Mouse (Mus musculus): ENCODE data around the gene Fam184b.

The Fam184b gene

DNA sequence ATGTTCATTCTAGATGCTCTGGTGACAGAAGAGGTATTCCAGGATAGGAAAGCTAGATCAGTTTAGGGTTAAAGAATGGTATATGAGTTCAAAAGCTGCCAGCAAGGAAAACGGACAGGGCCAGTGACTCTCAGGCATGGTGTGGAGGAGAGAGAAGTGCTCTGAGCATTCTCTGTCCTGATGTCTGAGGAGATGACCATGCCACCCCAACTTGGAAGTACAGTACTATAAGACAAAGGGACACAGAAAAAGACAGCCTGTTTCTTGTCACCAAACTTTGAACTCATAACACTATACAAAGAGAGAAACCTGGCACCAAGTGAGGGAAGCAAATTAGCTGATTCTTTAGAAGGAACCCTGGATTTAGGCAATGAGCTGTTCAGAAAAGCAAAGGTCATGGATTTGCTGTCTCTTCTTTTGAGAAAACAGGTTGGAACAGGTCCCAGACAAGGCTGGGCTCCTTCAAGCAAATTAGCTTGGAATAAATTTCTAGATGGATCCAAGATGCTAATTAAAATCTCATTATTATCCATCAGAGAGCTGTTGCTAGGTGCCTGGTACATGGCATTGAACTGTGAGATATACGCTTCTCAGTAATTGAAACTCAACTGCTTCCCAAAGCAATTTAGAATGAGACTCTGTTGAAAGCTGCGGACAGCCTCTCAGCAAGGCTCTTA is 43.9 kb downstream of the Fam184b start:
- no peak for DNase-seq

DNA sequence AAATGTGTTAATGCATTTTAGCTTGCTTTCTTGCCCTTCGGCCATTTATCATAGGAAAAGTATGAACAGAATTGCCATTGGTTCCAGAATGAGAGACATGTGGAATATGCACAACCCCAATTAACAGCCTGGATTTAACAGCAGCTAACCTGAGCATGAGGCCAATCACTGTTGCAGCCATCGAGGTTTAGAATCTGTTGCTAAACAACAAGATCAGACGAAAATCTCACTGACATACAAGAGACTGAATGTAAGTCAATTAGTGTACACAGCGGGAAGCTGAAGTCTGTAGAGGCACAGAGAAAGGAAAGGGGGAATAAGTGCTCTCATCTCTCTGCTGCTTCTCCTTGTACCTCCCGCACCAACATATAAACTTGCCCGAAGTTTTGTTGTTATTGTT is 46.1 kb downstream of the Fam184b start:
- DNase-seq = no peak

DNA sequence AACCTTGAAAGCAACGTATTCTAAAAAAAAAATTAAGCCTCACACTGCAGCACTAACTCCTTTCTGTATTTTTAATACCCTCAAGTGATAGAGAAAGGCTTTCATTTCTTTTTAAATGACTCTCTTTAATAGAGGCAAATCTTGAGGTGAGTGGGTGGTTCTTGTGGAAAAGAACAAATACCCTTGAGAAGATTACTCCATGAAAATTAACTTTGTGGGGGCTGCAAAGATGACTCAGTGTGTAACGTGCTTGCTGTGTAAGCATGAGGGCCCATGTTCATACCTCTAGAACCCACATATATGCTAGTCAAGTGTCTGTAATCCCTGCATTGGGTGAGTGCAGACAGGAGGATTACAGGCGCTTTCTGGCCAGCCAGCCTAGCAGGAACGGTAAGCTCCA is 49.3 kb downstream of the Fam184b start:
- DNase-seq = no peak

DNA sequence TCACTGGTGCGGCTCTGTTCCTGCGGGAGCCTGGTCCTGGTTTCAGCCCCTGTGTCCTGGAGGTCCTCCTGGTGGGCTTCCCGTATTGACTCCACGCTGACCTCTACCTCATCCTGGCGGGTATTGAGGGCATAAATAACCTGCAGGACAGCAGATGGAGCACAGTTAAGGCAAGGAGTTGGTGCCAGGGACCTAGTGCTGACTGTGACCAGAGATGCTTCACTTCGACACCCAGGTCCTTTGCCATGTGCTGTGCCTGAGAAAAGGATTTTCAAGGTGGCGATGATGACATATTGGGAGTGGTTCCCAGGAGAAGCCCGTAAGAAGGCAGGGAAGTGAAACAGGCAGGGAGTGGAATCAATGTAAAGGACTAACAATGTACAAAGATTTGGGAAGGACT is 54.8 kb downstream of the Fam184b start:
- no peak for DNase-seq

DNA sequence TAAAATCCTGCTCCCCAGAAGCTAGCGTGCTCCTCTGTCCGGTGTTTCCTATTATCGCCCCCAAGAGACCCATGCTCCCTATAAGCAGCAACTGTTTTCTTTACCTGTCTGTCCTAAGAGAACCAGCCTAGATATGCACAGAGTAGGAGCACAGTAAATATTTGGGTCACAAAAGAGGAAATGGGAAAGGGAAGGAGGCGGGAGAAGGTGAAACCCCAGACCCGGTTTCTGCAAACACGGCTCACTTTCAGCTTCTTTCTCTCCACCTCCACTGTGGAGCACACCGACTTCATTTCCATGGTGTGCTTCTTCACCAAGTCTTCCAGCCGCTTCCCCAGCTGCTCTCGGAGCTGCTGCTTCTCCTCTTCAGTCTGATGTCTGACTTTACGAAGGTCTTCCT is 59.1 kb downstream of the Fam184b start:
- no peak for DNase-seq

DNA sequence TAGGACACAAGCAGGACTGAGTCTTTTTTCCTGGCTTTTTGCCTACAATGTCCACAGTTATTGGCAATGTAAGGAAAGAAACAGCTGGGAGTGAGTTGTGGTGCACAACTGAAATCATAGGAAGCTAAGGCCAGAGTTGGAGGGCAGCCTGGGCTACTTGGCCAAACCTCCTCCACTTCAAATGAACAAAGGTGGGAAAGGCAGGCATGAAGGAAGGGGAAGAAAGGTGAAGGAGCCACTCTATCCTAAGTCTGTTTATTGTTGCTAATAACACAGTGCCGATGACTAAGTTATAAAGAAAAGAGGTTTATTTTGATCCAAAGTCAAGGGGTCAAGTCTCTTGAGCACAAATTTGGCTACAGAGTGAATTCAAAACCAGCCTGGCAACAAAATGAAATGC is 62.0 kb downstream of the Fam184b start:
- DNase-seq = no peak

DNA sequence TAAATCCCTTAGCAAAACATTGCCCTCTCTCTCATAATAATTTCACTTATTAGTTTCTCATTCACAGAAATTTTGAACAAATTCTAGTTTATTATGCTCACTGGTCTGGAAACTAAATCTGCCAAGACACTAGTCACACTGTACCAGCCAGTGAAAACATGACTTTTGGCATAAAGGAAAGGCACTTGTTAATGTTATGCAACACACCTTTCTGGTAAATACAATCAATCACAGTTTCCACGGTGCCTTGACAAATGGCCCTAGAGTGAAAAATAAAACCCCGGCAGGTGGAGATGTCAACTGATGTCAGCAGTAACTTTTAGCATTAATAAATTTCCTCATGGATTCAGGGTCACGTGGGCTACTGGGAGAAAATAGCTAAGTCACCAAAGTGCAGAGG is 62.7 kb downstream of the Fam184b start:
- no peak for DNase-seq

DNA sequence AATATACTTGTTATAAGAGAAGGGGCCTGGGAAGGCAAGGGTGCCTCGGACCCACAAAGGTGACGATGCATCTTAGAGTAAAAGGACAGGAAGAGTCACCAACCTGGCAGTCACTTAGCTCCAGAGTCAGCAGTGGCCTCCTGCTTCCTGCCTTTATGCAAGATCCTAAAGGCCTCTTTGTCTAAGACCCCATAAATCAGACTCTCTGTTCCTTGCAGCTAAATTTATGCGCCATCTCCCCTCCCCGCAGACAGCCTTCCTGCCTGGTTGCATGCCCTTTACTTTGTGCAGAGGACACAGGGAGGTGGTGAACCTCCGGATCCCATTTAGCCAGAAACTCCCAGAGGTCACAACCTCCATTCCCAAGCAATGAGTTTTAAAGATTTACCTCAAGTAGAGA is 66.6 kb downstream of the Fam184b start:
- DNase-seq = no peak

DNA sequence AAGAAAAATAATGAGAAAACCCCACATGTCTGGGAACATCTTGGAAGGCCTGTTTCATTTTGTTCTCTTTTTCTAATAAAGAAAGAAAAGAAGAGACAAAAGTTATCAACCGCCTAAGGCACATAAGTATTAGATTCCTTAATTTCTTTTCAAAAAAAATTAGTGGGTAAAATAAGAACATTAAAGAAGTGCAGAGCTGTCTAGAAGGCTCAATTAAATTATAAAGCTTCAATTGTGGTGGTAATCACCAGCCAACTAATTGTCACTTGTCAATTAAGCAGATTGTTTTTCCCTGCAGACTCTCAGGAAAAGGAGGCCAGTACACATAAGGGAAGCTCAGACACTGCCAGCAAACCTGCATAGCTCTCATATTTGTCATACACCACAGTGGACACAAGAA is 73.6 kb downstream of the Fam184b start:
- no peak for DNase-seq

DNA sequence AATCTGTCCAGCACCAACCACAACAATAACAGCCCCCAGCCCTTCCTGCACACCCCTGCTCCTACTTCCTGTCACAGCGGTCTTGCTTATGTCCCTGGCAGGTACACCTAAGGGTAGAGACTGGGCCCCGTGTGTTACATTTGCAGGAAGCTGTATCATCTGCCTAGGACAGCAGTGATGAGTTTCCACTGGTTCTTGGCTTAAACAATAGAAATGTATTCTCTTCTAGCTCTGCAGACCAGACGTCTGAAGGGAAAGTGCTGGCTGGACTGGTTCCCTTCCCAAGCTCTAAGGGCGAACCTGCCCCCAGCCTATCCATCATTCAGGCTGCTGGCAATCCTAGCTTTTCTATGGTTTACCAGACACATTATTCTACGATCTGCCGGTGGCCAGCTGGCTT is 75.4 kb downstream of the Fam184b start:
- no peak for DNase-seq

DNA sequence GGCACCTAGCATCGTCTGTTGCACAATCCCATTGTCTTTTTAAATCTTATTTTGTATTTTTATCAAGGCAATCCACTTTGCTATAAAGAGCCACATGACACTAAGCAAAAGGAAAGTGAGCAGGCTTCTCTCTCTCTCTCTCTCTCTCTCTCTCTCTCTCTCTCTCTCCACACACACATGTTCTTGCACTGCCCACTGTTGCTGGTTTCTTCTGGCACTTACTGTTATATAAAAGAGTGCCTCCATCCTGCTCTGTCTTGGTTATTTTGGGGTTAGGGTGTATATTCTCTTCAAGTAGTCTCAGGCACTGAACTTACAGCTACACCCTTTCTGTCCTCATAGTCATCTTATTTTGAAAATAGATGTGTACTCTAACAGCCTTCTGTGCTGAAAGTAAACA is 89.8 kb downstream of the Fam184b start:
- no peak for DNase-seq

DNA sequence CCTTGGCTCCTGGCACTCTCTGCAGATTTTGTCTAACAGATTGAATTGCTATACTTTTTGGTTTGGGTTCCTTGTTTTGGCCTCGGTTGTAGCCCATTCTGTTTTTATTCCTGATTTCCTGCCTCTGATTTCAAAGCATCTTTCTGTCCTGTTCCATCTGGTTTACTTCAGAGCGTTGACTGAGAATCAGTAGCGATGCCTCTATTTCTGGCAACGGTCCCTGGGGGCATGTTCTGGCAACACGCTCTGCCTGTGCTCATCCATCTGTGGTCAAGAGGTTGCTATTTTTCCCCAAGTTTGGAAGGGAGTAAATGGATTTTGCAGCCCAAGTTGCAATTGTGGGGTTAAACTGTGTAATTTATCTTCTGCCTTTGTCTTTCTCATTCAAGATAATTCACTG is 96.0 kb downstream of the Fam184b start:
- DNase-seq = no peak

DNA sequence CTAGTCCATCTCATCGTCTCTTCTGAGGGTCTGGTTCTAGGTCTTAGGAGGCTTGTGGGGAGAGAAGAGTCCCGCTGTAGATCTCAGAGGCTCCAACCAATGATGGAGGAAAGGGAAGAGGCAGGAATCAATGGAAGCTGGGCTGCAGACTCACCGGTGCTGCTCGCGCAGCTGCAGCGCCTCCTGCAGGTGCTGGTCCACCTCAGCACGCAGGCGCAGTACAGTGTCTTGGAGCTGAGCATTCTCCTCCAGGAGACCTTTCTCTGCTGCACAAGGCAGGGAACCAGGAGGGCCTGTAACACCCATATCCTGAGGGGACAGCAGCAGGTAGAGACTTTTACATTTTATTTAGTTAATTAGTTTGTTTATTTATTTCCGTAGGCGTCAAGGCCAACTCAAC is 99.9 kb downstream of the Fam184b start:
- DNase-seq = no peak

DNA sequence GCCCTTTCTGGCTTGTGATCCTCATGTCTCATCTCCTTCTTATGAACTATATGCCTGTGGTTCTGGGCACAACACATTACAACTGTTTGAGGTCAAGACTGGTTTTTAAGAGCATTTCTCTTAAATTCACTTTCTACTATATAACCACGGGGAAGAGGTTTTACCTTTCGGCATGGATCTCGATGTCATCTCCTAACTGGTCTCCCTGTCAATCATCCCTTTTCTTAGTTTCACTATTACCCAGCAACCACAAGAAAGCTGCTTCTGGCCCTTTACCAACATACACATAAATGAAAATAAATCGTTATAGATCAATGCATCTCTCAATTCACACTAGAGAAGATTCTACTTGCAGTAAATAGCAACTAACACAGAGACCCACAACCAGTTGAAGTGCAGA is 104.2 kb downstream of the Fam184b start:
- no peak for DNase-seq

DNA sequence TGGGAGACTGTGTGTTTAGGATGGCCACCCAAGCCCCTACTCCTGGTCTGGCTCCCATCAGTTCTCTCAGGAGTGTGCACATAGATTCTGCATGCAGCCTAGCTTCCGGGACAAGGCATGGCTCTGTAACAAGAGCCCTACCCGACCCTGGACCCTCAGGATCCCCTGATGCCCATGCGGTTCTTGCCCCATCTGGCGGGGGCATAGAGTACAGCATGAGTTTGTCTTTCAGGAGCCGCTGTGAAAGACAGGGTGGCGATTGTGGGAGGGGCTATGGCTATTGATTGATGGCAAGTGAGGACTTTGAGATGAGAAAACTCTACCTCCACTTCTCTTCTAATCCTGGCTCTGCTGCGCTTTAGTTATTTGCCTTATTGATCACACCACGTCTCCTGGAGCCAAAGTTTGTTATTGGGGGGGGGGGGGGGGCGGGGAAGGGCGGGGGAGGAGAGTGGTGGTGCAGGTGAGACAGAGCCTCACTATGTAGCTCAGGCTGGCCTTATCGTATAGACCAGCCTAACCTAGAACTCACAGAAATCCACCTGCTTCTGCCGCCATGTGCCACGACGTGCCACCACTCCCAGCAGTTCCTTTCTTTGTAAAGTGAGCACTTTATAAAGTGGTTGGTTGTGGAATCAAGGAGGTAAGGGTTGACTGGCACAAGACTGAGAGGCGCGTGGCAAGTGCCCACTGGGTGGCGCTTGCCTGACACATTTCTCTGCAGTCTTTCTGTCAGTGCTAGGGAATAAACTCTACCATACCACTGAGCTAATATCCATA is 104.9 kb downstream of the Fam184b start:
- peak; percentile 52 to 59 for DNase-seq

DNA sequence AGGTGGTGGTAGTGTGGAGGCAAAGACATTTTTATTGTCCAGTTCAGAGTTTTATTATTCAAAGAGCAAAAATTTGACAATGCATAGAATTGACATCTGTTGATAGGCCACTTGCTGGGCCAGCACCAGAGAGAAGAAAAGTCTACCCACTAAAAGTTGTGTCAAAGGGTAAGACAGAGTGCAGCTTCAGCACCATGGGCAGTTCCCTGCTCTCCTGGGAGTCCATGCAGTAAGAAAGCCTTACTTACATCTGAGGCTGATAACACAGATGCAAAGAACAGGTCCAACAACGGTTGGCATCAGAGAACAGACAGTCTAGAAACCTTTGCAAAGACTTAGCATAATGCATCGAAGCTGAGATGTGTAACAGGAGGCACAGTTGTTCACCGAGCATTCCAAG is 109.7 kb downstream of the Fam184b start:
- DNase-seq = no peak

DNA sequence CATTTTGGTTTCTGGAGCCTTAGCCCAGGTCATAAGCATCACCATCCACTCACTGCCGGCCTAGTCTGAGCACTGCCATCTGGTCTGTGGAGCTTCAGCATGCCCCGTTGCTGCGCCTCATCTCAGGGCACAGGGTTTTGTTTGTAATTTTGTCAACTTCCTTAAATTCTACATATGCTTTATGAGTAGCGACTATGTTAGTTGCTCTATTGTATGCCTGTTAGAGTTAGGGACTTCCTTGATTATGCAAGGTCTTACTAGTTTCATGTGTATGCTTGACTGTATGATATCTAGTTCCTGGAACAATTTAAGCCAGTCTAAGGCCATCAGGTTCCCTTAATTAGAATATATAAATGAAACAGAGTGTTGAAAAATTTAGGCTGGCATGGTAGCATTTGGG is 113.1 kb downstream of the Fam184b start:
- DNase-seq = no peak

DNA sequence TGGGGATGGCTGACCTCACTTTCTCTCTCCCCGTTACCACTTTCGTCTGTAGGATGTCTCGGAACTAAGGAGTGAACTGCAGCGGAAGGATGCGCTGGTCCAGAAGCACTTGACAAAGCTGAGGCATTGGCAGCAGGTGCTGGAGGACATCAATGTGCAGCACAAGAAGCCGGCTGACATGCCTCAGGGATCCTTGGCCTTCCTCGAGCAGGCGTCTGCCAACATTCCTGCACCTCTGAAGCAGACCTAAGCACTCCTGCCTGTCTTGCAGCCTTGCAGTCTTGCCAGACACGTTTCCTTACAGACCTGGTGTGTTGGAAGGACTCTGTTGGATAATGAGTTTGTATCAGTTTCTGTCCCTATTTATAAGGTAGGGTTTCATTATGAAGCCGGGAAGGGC is 114.3 kb downstream of the Fam184b start:
- DNase-seq = no peak

DNA sequence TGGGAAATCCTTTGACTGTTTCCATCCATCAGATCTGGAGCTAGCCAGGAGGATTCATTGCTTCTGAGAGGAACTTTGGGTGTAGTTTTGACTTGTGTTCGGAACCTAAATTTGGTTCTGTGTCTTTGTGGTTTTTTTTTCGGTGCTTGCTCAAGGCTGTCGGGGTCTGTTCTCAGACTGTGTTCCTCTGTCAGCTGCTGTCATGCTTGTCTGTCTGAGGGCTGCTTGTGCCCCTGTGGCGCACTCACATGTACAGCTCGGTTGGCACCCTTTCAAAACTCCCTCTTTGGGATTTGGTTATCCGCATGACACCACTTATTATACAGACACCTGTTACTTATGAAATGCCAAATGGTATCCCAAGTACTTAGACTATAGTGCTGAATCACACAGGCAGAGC is 117.8 kb downstream of the Fam184b start:
- DNase-seq = no peak

DNA sequence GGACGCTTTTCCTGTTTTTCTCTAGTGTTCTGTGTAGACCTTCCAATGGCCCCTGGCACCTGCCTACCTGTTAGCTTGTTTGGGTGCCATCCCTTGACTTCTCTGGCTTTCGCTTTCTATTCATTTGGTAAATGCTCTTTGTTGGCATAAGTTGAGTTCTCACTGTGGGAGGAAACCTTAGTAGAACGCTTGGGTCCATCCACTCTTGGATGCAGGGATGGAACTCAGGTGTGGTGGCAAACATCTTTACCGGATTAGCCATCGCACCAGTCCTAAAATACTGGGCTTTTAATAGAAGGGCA is 118.7 kb downstream of the Fam184b start:
- DNase-seq = no peak

DNA sequence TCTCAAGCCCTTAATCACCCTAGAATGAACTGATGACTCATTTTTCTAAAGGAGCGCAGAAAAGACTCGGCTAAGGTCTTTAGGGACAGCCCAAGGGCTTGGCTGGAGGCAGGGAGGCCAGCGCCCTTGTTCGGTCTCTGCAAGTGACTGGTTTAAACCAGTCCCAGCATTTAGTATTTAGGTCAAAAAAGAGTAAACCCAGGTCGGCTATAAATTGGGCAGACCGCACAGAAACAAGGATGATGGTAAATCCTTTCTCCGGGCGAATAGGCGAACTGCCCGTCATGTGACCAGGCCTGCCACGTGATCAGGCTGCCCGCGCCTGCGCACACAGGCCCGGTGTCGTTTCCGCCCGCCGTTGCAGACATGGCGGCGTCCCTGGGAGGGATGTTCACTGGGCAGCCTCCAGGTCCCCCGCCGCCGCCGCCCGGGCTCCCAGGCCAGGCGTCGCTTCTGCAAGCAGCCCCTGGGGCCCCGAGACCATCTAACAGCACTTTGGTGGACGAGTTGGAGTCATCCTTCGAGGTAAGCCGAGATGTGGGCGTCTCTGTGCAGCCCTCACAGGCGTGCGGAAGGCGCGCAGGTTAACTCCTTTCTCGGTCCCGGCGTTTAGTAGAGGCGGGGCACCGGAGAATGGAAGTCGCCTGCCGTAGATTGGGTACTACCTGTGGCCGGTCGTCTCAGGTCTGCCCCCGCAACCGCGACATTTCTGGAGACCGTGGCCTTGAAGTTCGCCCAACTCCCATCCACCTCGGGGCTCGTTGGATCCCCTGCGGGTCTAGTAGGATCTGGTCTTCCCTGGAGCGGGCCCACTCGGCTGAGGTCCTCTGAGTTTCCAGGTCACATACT is 119.2 kb downstream of the Fam184b start, which contains the start of gene Med28:
Gene Med28 (plus strand): TSS at position 270 of the 849 bp plus-strand sequence.
- peak; percentile 87 to 88 for DNase-seq

DNA sequence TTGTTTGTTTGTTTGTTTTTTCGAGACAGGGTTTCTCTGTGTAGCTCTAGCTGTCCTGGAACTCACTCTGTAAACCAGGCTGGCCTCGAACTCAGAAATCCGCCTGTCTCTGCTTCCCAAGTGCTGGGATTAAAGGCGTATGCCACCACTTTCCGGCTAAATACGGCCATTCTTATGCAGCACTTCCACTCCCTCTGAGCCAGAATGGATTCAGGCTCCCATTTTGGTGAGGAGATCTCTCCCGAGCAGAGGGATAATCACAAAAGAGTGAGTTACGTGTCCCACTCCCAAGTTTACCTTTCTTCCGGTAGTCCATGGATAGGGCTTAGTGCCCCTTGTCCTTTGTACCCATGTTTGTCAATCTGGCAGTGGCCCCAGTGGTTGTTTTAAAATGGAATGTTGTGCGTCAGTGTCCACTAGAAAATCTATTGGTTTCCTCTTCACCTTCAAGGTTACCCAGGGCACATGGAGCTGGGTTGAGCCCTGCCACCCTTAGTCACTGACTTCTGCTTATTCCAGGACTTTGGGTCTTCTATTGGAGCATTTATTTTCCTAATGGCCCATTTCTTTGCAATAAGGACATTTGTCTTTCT is 124.2 kb downstream of the Fam184b start:
- DNase-seq = no peak

DNA sequence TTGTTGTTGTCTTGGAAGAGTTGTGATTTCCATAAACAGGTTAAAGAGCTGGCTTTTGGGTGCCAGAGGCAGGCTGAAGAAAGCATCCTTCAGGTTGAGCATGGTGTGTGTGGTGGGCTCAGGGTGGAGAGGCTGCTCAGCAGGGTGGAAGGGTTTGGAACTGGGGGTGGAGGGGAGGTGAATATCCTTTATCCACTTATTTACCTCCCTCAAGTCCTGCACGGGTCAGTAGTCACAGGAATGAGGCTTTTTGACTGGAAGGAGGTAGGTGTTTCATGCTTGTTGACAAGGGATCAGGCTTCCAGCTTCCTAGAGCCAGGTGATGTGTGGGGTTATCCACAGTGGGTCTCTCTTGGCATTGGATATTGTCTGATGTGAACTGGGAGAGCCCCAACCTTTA is 124.8 kb downstream of the Fam184b start:
- no peak for DNase-seq

DNA sequence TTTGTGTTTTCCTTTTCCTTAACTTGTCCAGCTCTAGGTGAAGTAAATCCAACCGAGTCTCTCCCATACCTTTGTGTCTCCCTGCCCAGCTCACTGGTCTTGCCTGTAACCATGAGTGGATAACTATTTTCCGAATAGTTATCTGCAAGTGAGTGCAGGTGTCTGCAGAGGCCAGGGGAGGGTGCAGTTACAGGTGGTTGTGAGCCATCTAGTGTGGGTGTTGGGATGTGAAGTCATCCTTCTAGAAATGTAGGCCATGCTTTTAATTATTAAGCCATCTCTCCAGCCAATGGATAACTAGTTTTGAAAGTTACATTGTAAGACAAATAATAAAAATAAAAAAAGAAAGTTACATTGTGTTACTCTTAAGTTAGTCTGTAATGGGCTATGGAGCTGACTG is 125.9 kb downstream of the Fam184b start:
- no peak for DNase-seq
